Mouse (Mus musculus): ENCODE results near the gene Phyh.

Phyh gene

GRCm38 (mm10) chr2:4918860-4919739 lies at the start of gene Phyh:
Gene Phyh, plus strand, starts transcription at chr2:4919019.
- CTCF ChIA-PET: no interaction called here

DNA sequence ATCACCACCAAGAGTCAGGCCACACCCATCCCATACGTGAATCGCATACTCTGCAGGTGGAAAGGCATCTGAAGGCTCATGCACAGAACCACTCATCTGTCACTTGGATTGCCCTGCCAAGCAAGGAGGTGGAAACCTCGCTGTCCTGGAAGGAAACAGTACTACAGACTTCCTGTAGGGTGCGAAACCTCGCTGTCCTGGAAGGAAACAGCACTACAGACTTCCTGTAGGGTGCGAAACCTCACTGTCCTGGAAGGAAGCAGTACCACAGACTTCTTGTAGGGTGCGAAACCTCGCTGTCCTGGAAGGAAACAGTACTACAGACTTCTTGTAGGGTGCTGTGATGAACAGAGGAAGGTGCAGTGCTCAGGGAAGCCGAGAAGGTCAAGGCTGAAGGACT lies 46.1 kb upstream of the Phyh start:
- CTCF ChIA-PET: no interaction called here

DNA sequence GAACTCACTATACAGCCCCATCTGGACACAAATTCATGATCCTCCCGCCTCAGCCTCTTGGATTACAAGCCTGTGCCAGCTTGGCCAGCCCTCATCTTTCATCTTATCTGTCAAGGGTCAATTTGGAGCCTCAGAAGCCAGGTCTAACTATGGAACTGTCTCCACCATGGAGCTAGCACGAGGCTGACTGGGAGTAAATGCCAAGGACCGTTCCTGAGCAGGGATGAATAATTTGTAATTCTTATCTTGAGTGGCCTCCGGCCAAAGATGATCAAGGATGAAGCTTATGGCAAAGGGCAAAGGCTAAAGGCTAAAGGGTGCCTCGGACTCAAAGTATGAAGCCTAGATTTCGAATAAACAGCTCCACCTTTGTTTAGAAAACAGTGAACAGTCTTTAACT lies 45.5 kb upstream of the Phyh start:
- CTCF ChIA-PET: no interaction called here

DNA sequence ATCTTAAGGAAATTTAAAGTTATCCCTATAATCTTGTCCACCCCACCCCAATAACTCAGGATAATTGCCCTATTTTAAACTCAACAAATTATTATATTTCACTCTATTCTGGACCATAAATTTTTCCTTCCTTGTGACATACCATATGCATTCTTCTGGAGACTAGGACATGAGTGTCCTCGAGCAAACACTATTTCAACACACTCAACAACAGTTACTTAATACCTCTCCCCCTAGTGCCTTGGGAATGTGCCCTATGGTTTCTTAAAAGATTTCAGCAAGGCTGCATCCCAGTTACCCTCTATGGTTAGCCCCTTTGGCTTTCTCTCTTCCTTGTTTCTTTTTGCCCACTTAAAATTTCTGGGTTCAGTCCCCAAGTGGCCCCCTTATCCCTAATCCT lies 43.7 kb upstream of the Phyh start:
- CTCF ChIA-PET: no interaction called here

GRCm38 (mm10) chr2:4876131-4876530 lies 42.7 kb upstream of the Phyh start:
- CTCF ChIA-PET: interaction anchor here (0.6 to 0.7 kb wide), 3 partner anchors 14 to 192 kb away, joined by 3 to 10 read pairs (median 6); no protein-coding TSS in a partner anchor

DNA sequence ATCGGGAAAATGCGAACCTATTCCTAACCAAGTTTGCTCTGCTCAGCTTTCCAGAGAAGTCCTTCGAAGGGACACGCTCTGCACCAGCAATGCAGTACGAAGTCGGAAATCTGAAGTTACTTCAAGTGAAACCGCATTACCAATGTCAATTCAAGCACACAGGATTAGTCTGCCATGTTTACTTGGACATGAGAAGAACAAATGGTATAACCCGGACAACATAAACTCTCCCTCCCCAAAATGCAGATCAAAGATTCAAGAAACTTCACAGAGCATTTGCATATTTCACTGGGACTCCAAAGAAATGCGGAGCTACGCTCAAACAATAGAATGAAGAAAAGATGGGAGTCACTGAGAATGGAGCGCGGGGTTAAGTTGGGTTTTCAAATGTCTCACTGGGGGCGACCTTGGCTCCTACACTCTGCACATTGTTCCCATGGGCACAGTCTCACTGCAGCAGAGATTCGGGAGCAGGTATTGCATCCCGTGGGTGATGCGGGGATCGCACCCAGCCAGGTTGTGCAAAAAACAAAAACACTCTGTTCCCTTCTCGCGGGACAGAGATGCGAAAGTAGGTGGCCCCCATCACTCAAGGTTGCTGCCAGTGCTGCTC lies 38.0 kb upstream of the Phyh start:
- CTCF ChIA-PET: interaction anchor here (0.7 kb wide), 1 partner anchor 1728 kb away, joined by 5 read pairs; no protein-coding TSS in a partner anchor

DNA sequence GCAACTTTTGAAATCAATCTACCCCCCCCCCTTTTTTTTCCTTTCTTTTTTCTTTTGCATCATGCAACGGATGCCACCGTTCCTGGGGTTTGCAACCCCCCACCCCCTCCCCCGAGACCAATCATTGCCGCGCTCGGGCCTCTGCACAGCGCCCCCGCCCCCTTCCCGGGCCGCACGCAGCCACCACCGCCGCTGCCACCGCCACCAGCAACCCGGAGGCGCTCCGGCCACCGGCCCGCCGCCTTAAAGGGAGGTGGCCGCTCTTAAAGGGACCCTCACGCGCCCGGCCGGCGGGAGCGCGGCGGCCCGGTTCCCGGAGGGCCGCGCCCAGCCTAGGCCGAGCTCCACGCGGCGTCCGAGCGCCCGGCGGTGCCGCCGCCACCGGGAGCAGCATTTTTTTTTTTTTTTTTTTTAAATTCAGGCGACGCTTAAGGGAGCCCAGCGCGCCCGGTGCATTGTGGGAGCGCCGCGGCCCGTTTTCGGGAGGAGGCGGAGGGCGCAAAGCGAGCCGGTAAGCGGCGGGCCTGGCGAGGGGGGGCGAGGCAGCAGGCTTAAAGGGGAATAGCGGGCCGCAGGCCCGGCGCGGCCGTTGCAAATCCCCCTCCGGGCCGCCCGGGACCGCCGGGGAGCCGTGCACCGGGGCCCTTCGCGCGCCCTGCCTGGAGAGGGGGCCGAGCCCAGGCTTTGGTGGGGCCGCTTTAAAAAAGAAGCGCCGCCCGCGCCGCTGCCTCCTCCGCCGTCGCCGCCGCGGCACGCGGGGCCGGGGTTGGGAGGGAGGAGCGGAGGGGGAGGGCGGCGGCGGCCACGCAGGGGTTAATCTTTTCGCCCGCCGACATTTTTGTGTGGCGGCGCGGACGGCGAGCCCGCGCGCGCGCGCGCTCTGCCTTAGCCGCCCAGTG lies 37.2 kb upstream of the Phyh start, which contains the start of gene Sephs1:
TSS of gene Sephs1 (plus strand) at position 215 of the 899 bp plus-strand sequence.
- CTCF ChIA-PET: interaction anchor here (0.7 kb wide), 1 partner anchor 1727 kb away, joined by 5 read pairs; no protein-coding TSS in a partner anchor

DNA sequence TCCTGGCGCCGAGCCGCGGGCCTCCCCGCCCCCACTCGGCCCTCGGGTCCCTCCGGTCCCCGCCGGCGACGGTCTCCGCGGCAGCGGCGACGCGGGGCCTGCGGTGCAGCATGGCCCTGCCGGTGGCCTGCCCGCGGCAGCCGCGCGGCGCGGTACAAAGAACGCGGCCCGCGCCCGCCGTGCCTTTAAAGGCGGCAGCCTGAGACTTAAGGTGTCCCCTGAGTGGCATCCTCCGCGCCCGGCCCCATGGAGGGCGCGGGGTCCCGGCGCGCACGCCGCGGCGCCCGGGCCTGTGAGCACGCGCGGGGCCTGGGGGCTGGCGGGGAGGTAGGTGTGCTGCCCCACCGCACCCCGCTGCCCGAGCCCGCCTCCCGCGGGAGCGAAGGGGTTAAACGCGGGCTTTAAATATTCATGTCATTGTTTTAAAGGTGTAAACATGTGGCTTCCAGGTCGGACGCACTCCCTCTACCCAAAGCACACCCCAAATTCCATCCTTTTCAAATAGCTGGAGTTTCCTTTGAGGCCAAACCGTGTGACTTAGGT lies 36.5 kb upstream of the Phyh start:
- CTCF ChIA-PET: no interaction called here

GRCm38 (mm10) chr2:4883009-4883704 lies 35.7 kb upstream of the Phyh start:
- CTCF ChIA-PET: no interaction called here

DNA sequence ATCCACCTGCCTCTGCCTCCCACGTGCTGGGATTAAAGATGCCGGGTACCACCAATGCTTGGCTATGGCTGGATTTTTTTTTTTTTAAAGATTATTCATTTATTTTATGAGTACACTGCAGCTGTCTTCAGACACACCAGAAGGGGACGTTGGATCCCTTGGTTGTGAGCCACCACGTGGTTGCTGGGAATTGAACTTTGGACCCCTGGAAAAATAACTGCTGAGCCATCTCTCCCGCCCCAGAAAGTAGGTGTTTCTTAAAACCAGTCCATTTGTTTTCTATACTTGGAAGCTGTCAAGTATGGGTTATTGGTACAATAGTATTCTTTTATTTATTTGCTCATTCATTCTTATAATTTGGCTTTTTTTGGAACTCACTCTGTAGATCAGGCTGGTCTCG lies 31.9 kb upstream of the Phyh start:
- CTCF ChIA-PET: no interaction called here

- CTCF ChIA-PET: no interaction called here
Measured at GRCm38 (mm10) chr2:4895598-4895997, 23.2 kb upstream of the Phyh start.

- CTCF ChIA-PET: no interaction called here
Measured at GRCm38 (mm10) chr2:4896970-4897369, 21.8 kb upstream of the Phyh start.

GRCm38 (mm10) chr2:4900624-4901023 lies 18.2 kb upstream of the Phyh start:
- CTCF ChIA-PET: no interaction called here

DNA sequence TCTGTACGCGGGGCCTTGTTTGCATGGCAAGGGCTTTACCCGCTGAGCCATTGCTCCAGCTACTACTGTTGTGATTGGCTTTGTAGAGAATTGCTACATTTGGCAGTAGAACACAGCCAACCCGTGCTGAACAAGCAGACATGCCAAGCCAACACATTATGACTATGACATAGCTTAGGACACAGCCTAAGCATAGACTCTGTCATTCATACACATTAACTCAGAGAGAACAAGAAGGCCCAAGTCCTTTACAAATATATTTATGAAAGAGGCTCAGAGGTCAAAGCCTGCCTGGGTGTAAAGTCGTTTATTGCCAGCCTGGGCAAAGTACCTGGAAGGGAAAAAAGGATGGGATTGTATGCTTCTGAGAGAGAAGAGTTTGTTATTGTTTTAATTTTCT lies 16.5 kb upstream of the Phyh start:
- CTCF ChIA-PET: no interaction called here

- CTCF ChIA-PET: no interaction called here
Measured at GRCm38 (mm10) chr2:4907120-4907519, 11.7 kb upstream of the Phyh start.

DNA sequence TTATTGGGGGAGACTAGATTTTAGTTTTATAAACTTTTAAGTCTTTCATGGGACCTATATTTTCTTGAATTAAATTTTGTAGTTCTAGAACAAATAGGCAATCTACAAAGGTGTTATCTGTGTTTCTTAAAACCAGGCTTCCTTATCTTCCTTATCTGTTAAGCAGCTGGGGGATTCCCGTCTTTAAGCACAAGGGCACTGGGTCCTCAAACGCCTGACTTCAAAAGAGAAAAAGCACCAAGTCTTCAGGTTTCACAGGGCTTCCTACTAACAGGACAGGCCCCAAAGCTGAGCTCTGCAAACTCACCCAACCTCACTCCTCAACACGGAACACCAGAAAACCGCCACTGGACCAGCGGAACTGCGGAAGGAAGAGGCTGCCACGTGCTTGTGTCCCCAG lies 10.9 kb upstream of the Phyh start:
- CTCF ChIA-PET: no interaction called here

DNA sequence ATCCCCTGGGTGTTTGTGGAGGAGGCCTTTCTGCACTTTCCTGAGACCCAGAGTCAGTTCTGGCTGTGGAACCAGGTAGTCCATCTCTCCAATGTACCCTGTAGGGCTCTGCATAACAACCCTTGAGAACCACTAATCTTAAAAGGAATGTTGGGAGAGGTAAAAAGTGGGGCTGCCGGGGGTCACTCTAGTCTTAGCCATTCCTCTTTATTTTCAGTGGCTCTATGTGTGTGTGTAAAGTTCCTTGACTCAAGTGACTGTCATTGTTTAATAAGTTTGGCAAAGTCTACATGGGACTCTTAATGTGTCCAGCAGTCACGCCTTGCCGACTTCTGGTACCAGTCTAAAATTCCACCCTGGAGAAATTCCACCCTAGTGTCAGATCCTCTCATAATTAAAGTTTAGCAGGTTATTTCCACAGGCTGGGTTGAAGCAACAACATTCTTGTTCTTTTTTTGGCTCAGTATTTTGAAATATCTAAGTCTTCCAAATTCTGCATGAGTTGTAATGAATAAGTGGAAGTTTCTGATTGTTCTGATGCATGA lies 10.0 kb upstream of the Phyh start:
- CTCF ChIA-PET: no interaction called here

DNA sequence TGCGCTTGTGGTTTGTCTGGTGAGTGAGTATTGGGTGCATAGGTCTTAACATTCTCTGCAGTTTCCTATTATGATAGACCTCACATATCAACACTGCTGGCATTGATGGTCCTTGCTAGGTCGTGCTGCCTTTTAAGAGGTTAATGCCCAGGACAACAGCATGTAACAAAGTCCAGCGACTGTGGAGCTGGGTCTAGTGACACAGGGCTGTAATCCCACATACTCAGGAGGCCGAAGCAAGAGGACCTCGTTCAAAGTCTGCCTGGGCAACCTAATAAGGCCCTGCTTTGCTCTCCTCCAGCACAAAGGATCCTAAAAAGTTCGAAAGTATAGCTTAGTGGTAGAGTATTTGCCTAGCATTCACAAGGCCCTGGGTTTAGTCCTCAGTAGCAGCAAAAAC lies 8.9 kb upstream of the Phyh start:
- CTCF ChIA-PET: no interaction called here

DNA sequence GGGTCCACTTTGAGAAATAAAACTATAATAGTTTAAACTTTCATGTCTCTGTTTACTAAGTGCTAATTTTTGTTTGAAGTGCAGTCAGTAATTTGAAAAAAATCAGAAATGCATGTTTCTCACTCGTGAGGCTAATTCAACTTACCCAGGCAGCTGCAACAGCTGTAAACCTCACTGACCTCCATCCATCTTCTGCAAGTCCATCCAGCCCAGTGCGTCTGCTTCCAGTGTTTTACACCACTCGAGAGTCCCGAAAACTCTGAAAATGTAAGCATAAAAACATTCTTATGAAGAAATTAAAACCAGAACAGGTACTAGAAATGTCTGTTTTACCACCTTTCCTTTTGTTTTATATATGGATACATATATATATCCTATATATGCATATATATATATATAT lies 8.3 kb upstream of the Phyh start:
- CTCF ChIA-PET: no interaction called here

GRCm38 (mm10) chr2:4913949-4914348 lies 4.9 kb upstream of the Phyh start:
- CTCF ChIA-PET: no interaction called here

GRCm38 (mm10) chr2:4916037-4916436 lies 2.8 kb upstream of the Phyh start:
- CTCF ChIA-PET: interaction anchor here (0.7 kb wide), 1 partner anchor 457 kb away, joined by 4 read pairs; no protein-coding TSS in a partner anchor

All from spleen, embryonic (tissue).